Mouse (Mus musculus) urinary bladder, adult 2 months (tissue): ENCODE data around the gene Hoxa13. TPM values are rescaled to one million over a fixed set of nuclear protein-coding genes. Genes with fewer than 3 reads are reported as not detected.
A peak's percentile ranks its signal among the peaks of the same experiment; 100 is the strongest.

Experiments
- DNase-seq: peaks from one replicate; pipeline ENCODE4 v3.0.0; 2022; ENCODE audit warnings: low spot score
- polyA plus RNA-seq: library from polyadenylated mRNA; depleted of rRNA; stranded (reverse); fragments of >200 nt; gene quantifications from 2 replicates; pipeline ENCODE4 v1.2.3, GENCODE M21; 2012

Hoxa13 gene
- polyA plus RNA-seq, 1 experiment, result 32.5 TPM

DNA sequence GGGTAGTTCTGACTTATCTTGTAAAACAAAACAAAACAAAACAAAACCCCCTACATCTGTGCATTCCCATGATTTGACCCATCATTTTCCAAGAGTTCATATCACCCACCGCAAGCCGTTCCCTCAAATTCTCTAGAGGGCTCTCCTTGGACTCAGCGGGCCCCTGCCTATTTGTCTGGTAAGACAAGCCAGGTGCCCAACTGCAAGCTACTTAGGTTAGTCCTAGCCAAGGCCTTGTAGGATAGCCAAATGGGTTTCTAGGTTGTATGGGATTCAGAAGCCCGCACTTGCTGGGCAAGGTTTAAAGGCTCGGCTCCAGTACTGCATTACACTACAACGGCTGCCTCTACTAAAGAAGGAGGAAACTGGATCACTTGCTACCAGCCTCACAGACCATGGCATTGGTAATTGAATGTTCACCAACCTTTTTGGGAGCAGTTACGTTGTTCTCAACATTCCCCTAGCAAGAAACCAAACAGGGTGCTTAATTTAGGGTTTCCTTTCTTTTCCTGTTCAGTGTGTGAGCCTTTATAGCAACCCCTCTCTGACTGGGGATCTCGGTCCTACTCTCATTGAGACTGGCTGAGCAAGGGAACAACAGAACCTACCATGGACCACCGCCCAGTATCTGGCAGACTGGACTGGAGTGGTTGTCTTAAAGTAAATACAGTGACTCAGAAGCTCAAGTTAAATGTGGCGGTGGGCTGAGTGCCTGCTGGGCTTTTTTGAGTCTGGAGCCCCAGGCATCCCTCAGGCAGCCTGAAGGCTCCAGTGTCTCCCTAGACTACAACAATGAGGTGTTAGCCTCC lies 23.1 kb downstream of the Hoxa13 start:
- peak; percentile 32 for DNase-seq

GRCm38 (mm10) chr6:52236806-52237205 lies 23.9 kb downstream of the Hoxa13 start:
- peak; percentile 26 for DNase-seq

DNA sequence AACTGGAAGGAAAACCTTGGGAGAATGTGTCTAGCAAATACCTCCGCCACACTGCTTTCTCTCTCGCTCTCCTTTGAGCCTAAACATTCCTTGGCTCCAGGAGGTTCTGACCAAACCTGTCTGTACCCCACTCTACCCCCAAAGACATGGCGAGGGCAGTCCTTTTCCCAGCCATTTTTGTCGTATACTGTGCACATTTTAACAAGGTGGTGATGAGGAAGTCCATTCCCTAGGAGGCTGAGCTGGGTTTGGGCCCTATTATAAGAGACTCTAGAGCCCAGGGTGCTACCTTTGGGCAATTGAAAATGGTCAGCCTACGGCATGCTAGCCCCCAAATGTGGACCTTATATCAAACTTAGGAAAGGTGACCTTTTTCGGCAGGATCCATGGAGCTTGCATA lies 24.8 kb downstream of the Hoxa13 start:
- DNase-seq, result peak; percentile 23

GRCm38 (mm10) chr6:52235267-52235666 lies 25.4 kb downstream of the Hoxa13 start:
- DNase-seq, result no peak

- DNase-seq, result peak; percentile 72
Observed at GRCm38 (mm10) chr6:52234428-52235140, 26.1 kb downstream of the Hoxa13 start.

- DNase-seq, result peak; percentile 83
Observed at GRCm38 (mm10) chr6:52233546-52234427, 26.9 kb downstream of the Hoxa13 start.

DNA sequence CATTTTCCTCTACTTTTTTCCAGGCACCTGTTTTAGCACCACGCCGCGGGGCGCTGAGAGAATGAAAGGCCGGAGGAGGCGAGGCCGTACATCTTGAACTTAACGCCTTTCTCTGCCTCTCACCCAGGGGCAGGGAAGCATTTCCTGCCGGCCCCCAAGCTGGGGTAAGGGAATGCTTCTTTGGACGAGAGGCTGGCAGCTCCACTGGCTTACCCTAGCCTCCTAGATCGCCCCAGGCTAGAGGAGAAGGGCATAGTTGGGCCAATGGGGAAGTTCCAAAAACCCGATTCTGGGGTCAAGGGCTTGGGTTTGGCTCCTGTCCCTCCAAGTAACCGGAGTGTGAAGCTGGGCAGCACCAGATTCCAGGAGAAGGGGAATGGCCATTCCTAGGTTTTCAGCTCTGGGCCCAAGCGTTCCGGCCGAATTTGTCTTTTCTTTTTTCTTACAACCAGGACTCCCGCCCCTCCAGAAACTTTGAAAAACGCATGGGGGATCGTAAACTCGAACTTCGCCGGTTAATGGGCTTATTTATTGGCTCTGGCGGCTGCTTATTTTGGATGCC lies 27.6 kb downstream of the Hoxa13 start:
- peak; percentile 54 for DNase-seq

DNA sequence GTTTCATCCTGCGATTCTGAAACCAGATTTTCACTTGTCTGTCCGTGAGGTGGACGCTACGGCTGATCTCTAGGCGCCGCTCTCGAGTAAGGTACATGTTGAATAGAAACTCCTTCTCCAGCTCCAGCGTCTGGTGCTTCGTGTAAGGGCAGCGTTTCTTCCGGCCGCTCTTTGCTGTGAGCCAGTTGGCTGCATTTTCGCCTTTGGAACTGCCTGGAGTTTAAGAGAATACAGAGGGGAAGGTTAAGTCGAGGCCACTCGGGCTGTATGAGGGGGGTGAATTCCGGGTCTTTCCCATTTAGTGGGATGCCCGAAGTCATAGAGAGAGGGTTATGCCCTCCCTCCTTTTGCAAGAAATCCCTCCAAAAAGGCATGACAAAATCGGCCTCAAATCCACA lies 28.1 kb downstream of the Hoxa13 start:
- DNase-seq, result peak; percentile 41

GRCm38 (mm10) chr6:52231885-52232567 lies 28.7 kb downstream of the Hoxa13 start:
- DNase-seq, result peak; percentile 46

GRCm38 (mm10) chr6:52230516-52231165 lies 30.0 kb downstream of the Hoxa13 start, which contains the start of gene Hoxa9:
Gene Hoxa9, minus strand, starts transcription at chr6:52231089.
- DNase-seq, result peak; percentile 59

DNA sequence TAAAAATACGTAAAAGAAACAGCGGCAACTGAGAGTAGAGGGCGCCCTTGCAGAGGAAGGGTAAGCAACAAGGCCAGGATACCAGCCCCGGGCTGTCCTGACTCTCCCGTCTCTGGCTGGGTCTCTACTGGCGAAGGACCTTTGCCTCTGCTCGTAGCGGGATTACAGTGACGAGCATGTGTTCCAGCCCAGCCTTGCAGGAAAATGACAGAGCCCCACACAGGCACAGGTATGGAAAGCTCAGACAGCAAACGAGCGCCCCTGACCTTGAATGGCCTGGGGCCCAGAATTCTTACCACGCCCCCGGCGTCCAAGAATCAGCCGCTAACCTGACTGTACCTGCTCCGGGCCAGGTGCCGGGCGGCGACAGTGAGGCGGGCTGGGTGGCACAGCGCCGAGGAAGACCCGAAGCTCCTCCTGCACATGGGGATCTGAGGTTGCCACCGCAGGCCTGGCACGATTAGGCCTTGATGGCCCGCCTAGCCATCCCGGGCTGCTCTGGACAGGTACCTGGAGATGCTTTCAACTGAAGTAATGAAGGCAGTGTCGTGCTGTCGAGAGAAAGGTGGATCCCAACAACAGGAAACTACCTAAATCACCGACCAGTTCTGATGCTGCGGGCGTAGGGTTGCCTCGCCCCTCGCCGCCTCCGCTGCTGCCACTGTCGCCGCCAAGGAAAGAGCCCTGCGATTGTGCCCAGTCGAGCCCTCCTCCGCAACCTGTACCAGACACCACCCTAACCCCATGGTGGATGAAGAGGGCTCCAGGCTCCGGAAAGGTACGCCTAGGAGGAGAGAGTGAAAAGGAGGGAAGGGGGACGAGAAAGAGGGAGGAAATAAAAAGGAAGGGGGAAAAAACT lies 30.9 kb downstream of the Hoxa13 start:
- peak; percentile 74 for DNase-seq

DNA sequence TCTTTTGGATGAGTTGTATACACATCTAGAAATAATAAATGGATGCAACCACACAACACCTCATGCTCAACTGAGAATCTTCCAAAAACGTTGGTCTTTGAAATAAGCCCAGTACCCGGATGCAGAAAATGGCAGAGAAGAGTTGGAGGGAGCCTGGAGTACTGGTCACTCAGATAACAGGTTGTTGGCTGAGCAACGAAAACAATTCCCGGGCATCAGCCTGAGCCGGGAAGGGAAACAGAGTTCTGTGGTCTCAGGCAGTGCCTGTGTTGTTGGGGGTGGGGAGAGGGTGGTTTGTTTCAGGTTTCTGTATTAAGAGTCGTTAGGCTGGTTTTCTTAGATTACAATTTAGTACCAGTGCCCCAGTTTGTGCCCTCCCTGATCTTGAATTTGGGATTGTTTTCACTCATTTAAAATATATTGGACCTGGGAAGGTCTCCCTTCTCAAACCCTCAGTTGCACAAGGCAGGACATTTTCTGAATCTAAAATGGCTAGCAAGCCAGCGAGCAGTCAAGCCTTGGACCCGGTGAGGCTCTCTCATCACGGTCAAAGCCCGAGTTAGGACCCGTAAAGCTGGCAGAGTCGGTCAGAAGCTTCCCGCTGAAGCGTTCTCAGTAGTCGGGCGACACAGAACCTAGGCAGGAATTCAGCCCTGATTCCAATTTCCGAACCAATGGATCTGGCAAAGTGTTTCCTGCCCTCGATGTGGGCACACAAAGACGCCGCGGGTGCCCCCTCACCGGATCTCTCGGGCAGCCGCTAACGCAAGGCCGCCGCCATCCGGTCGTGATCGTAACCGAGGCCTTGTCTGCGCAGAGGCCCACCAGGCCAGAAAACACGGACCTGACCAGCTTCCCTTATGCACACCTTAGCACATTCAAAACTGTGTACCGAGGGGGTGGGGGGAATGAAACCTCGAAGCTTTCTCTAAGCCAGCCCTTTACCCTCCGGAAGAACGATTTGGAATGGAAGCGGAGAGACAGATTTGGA lies 31.9 kb downstream of the Hoxa13 start:
- peak; percentile 66 for DNase-seq

DNA sequence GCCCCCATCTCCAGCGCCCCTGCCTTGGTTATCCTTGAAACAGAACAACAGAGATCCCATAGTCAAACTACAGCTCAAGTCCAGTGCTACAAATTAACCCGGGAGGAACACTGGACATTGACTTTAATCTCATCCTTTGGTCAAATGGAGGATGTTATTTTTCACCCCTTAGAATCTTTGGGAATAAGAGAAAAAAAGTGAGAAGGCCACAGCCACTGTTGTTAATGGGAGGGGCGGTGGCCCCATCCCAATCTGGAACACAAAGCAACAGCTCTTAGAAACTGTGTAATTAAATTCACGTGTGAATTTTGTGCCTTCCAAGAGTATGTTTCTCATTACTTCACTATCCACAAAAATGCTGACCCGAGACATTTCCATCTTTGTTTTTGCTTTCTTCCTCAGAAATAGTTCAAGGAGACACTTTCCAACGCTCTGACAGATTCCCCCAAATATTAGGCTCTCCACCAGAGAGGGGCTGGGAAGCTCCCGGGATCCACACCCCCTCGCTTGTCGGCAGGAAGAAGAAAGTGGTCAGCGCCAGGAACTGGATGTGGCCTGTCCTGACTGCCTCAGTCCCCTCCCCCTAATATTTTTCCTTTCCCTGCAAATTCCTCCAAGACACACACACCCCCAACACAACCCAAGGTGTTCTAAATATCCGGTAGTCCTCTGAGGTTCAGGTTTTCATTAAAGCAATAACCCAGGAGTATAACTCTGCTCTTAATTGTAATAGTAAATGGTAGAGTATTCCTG lies 33.0 kb downstream of the Hoxa13 start:
- DNase-seq, result peak; percentile 31

DNA sequence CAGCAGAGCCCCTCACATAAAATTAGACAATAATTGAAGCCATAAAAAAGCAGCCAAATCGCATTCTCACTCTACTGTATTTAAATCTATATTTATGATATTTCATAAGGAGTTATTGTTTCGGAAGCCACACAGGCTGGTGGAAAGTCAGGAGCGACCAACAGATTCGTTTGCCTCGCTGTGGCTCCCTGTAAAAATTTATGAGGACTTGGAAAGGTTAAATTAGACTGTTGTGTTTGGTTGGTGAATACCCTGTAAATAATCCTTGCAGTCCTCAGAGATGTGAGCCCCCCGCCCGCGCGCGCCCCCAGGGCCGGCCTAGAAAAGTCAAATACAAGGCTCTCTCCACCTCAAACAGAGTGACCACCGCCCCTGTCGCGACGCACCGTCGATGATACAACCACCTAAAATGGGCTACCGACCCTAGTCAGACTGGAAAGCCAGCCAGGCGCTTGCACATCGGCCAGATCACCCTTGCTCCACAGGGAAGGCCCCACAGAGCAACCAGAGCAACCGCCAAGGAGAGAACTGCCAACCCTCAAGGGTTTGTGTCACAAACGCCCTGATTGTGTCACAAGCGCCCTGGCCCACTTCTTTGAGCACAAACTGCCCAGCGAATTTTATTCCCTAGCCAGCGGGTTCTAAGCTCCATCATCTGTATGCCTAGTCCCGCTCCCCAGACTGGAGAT lies 34.0 kb downstream of the Hoxa13 start:
- DNase-seq, result peak; percentile 62

GRCm38 (mm10) chr6:52225612-52226568 lies 34.8 kb downstream of the Hoxa13 start:
- DNase-seq, result peak; percentile 90
